Mouse (Mus musculus): Measurements from ENCODE around the gene Tmem150a.

Gene Tmem150a

DNA sequence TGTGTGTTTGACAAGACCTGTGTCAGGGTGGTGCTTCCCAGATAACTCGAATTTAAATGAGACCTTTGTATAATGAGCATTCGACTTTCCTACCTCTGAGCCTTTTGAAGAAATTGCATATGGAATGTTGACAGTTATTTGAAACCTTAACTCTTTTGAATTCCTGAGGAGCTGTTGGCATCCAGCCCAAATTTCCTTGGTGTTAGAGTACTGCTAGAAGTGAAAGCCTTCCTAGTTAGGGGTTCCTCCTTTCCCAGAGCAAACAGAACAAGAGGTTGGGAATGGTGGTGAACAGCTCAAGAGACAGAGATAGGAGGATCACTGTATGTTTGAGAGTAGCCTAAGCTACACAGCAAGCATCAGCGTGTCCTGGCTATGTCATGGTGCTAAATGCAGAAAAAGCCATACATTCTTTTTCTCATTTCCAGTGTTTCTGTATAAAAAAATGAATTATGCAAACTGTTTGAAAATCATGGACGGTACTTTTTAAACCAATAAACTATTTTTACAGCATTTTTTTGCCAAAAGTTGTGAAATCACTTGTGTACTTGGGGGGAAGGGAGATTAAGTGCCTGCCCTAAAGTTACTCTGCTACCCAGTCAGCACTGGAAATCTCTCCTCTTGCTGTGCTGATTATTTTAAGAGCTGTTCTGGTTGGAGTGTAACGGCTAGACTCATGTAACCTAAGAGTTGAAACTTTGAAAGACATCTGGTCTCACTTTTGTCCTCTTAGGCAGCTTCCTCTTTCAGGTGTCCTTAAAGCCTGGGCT lies 2.4 kb upstream of the Tmem150a start:
- no peak for DNase-seq (ENCODE audit: low spot score)

DNA sequence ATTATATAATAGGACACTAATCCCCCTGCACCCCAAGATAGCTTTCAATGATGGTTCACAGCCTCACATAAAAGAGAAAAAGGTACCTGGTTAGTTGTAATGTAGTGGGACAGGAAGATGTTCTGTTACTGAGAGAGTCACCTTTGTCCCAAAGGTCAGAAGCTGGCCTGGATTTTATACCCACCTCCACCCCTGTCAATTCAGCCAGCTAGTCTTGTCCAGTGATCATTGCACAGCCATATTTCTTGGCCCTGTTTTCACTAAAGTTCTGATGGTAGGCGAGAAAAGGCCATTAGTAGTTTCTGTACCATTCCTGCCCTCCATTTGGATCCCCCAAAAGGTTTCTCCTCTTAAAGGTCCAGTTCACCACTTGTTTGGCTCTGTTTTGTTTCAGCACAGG lies 1.2 kb upstream of the Tmem150a start:
- DNase-seq (ENCODE audit: low spot score) = no peak

- no peak for DNase-seq (ENCODE audit: low spot score)
Measured at GRCm38 (mm10) chr6:72356001-72356532, 820 bp downstream of the Tmem150a start.

GRCm38 (mm10) chr6:72357164-72358079 lies 2.2 kb downstream of the Tmem150a start:
- no peak for DNase-seq (ENCODE audit: low spot score)

- DNase-seq (ENCODE audit: low spot score) = no peak
Measured at GRCm38 (mm10) chr6:72358086-72358764, 3.0 kb downstream of the Tmem150a start.

- no peak for DNase-seq (ENCODE audit: low spot score)
Measured at GRCm38 (mm10) chr6:72359343-72359742, 4.1 kb downstream of the Tmem150a start.

GRCm38 (mm10) chr6:72359891-72360598 lies 4.8 kb downstream of the Tmem150a start:
- no peak for DNase-seq (ENCODE audit: low spot score)

- no peak for DNase-seq (ENCODE audit: low spot score)
Measured at GRCm38 (mm10) chr6:72360599-72360935, 5.3 kb downstream of the Tmem150a start.

DNA sequence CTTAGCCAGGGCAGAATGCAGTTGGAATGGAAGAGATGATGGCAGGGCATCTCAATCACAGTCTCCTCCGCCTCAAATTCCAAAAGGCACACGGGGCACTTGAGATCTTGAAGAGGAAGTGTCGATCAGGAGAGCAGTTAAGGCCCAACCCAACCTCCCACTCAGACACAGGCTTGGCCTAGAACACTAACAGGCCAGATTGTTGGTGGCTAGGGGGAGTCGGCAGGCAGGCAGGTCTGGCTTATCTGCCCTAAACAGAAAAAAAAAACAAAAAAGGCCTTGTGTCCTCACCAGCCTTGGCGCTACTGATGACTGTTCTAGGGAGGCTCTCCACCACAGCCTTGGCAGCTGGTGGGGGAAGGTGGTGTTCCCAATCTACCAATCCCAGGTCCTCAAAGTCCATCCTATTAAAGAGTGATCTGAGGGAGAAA lies 5.9 kb downstream of the Tmem150a start:
- no peak for DNase-seq (ENCODE audit: low spot score)

- DNase-seq (ENCODE audit: low spot score) = peak; percentile 83
Measured at GRCm38 (mm10) chr6:72362132-72363028, 7.1 kb downstream of the Tmem150a start.

GRCm38 (mm10) chr6:72364009-72364408 lies 8.8 kb downstream of the Tmem150a start:
- DNase-seq (ENCODE audit: low spot score) = no peak

GRCm38 (mm10) chr6:72364985-72365384 lies 9.7 kb downstream of the Tmem150a start:
- no peak for DNase-seq (ENCODE audit: low spot score)

- DNase-seq (ENCODE audit: low spot score) = no peak
Measured at GRCm38 (mm10) chr6:72366304-72366703, 11.1 kb downstream of the Tmem150a start.

DNA sequence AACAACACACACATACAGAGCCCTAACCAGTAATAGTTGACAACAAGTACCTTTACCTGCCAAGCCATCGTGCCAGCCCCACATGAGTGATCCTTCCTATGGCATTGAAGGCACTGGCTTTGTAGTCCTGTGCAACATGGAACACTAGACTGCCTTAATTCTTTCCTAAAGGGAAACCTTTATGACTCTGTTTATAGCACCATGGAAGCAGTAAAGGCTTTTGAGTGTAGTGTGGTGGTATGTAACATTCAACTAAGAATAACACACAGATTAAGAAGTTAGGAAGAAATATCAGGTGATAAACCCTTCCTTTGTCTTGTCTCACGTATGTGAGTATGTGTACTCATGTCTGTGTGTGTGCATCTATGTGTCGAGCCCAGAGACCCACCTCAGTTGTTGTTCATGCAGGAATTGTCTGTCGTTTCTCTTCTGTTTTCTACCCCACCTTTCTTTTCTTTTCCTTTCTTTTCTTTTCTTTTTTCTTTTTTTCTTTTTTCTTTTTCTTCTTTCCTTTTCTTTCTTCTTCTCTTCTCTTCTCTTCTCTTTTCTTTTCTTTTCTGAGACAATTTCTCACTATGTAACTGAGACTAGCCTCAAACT lies 11.7 kb downstream of the Tmem150a start, which contains the start of gene Rnf181:
Rnf181 (minus strand) TSS at position 113 of the 600 bp plus-strand sequence.
- no peak for DNase-seq (ENCODE audit: low spot score)

DNA sequence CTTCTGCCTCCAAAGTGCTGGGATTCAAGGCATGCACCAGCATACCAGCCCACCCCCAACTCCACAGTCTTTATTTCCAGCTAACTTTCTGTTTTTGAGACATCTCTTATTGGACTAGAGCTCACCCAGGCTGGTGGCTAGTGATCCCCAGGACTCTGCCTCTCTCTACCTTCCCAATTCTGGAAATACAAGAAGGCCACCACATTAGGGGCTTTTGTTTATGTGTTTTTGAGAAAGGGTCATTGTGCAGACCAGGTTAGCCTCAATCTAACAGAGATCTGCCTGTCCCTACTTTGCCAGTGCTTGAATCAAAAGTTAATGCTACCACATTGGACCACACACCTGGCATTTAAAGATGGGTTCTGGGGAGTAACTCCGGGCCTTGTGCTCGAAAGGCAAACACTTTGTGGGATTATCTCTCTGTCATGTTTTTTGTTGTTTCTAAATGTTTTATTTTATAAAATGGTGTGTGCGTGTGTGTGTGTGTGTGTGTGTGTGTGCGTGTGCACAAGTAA lies 12.3 kb downstream of the Tmem150a start:
- no peak for DNase-seq (ENCODE audit: low spot score)

GRCm38 (mm10) chr6:72369557-72369956 lies 14.3 kb downstream of the Tmem150a start:
- no peak for DNase-seq (ENCODE audit: low spot score)

DNA sequence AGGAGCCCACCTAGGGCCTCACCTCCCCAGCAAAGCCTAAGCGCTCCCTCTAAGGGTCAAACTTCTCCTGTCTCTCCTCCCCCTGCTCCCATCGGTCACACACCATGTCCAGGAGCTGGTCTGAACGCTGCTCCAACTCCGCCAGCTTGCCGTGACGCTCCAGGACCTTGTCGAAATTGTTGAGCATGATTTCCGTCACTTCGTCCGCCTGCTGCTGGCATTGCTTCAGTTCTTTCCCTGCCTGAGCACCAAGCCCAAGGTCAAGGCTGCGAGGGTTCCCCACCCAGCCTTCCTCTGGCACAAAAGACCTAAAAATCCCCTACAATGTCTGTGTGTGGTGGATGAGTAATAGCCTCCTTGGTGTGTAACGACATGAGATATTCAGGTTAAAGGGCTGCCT lies 14.8 kb downstream of the Tmem150a start:
- no peak for DNase-seq (ENCODE audit: low spot score)

DNA sequence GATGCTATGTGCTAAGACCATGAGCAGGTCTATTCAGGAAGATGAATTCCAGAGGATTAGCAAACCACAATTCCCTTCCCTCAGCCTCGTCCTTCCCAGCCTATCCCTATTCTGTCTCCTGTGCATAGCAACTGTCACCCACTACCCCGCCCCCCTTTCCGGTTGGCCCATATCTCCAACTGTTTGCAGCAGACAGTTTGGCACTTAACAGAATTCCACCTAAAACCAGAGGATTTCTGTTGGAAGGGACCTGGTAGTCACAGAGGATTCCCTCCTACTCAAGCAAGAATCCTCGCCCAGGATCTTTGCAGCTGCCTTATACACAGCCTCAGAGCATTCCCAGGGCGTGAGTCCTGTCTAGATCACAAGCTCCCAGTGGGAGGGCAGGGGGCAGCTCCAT lies 15.9 kb downstream of the Tmem150a start:
- no peak for DNase-seq (ENCODE audit: low spot score)

GRCm38 (mm10) chr6:72371571-72371970 lies 16.3 kb downstream of the Tmem150a start:
- DNase-seq (ENCODE audit: low spot score) = no peak

DNA sequence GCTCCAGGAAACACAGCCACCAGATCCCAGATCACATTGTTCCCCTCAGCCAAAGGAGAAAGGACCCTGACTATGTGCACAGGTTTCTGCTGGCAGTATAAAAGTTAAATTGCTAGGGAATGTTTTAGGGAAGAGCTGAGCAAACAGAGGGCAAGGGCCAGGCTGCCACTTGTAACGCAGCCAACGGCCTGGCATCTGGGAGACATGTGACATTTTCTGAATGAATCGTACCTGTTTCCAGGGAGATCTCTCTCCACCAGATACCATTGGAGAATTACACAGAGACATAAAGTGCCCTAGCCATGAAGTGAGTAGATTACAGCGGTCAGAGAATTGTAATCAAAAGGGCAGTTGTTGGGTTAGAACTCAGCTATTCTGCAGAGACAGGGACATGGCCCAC lies 17.9 kb downstream of the Tmem150a start:
- no peak for DNase-seq (ENCODE audit: low spot score)
